Mouse (Mus musculus) kidney, embryonic 16.5 days (tissue): ENCODE measurements at regions not wholly inside any gene's neighbourhood (a gene's known extent, or its start where the extent isn't known, plus 50 kb on each side); places are given as distances from the start of the nearest gene placed in this dataset.
A peak's percentile ranks its signal among the peaks of the same experiment; 100 is the strongest.

ENCODE experiments used
- ATAC-seq: fragments of 200-750 bp; cut with Nextera tagmentation; 2 replicates; pipeline ENCODE4 v1.8.0; 2017; ENCODE audit warnings: moderate TSS enrichment; ENCODE audit not compliant: low FRiP score, low TSS enrichment
- H3K27ac ChIP-seq: fragments of 300-500 bp; sonication (generic); 2 replicates; pipeline ENCODE4 v1.5.1; 2014; ENCODE audit warnings: low read length
- H3K27me3 ChIP-seq: fragments of 300-500 bp; sonication (generic); 2 replicates; pipeline ENCODE4 v1.6.1; 2014; ENCODE audit warnings: low read length, control low read depth, mixed read lengths; ENCODE audit not compliant: insufficient read depth
- H3K36me3 ChIP-seq: fragments of 300-500 bp; sonication (generic); 2 replicates; pipeline ENCODE4 v1.6.1; 2014; ENCODE audit warnings: low read length, control low read depth, mixed read lengths; ENCODE audit not compliant: insufficient read depth
- H3K4me1 ChIP-seq: fragments of 300-500 bp; sonication (generic); 2 replicates; pipeline ENCODE4 v1.6.1; 2014; ENCODE audit warnings: low read length, control low read depth, mixed read lengths; ENCODE audit not compliant: insufficient read depth
- H3K4me2 ChIP-seq: fragments of 300-500 bp; sonication (generic); replicated peaks from 2 replicates; pipeline ENCODE4 v1.6.1; 2014; ENCODE audit warnings: low read depth, low read length
- H3K4me3 ChIP-seq: fragments of 300-500 bp; sonication (generic); 2 replicates; pipeline ENCODE4 v1.5.1; 2014; ENCODE audit warnings: mild to moderate bottlenecking, low read length
- H3K9ac ChIP-seq: fragments of 300-500 bp; sonication (generic); replicated peaks from 2 replicates; pipeline ENCODE4 v1.6.1; 2014; ENCODE audit warnings: low read length
- H3K9me3 ChIP-seq: fragments of 300-500 bp; sonication (generic); 2 replicates; pipeline ENCODE4 v1.6.1; 2016; ENCODE audit warnings: low read length, control low read depth
- WGBS: fragments of 180-500 bp; shearing (Covaris S2); extraction: QIAGEN DNeasy Blood & Tissue Kit; methylation state at CpG from one replicate; pipeline ENCODE4 v1.1.7; 2014; 5-methylcytosine and 5-hydroxymethylcytosine counted together

DNA sequence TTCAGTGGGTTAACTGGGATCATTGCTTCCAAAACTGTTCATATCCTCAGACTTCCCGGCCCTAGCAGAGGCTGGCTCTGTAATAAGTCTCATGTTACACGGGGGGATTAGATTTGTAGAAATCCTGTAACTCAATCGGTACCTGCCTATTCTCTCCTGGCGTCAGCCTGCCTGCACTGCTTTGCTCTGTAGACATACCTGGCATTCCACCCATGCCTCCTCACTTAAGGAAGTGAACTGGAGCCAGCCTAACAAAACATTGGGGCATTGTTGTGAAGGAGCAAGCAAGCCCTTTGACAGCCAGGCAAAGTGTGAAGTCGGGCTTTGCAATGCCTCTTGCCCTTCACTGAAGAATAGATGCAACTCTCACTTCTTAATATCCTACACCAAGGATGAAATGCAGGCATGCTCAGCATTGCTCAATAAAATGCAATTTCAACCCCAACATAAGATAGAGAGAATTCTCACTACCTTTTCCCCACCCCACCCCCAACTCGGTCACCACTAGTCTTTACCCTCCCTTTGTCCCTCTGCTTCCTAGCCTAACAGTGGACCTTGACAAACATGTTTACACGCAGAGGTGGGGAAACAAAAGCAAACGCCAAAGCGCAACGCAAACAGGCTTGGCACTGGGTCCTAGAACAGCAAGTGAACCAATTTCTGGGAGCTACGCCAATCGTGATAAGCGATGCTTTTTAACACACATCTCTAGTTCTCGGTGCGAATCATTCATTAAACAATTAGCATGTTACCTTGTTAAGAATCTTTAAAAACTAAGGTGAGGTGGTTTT, 133.9 kb upstream of the Isl1 start:
- Histone ChIP-seq H3K9ac (no peak overlapping the region), H3K27ac (no peak overlapping the region), H3K4me3 (no peak overlapping the region), H3K4me1 (no peaks in the 10 kb centered on the region), H3K9me3 (no peaks in the 10 kb centered on the region), H3K36me3 (no peaks in the 10 kb centered on the region), H3K4me2 (no peak overlapping the region), H3K27me3 (no peaks in the 10 kb centered on the region)
- peak; percentile 73 for ATAC-seq
- WGBS, result 47% methylated on average over 15 of the region's 15 CpGs

DNA sequence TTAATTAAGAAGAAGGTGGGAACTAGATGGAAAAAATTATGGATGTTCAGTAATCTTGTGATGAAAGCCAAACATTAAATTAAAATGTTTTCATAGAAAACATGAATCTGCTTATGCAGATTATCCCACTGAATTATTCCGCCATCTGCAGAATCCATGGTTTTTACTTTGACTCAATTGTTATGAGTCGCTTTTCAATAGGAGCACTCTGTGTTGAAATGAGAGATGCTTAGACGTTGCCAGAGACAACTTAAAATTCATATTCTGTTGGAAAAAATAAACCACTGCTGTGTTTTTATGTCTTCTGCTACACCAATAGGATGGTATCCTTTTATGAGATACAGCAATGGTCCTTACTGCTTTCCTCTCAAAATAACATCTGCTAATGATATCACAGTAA, 108.3 kb upstream of the Isl1 start:
- ATAC-seq, result no peak
- H3K4me3 ChIP-seq, result no peak overlapping the region
- WGBS, result 82% methylated on average over 3 of the region's 3 CpGs

DNA sequence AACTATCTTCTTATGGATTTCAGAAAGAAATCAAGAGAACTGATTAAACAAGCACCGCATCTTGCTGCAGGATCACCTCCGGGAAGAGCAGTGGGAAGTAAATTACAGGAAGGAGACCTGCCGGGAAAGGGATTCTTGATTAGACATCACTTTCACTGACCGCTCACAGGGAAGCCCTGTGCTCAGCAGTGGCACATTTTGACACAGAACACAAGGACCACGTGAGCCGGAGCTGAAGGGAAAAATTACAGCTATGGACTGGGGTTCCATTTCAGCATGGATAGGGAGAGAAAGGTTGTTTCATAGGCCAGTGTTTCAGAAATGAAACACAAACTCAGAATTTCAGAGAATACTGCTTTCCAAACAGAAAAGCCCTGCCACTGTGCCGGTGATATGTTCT, 105.0 kb upstream of the Isl1 start:
- H3K27me3 ChIP-seq, result no peaks in the 10 kb centered on the region
- H3K36me3 ChIP-seq, result no peaks in the 10 kb centered on the region
- no peaks in the 10 kb centered on the region for H3K9me3 ChIP-seq
- WGBS, result 60% methylated on average over 7 of the region's 7 CpGs
- ATAC-seq, result no peak
- H3K4me2 ChIP-seq, result no peak overlapping the region
- H3K4me3 ChIP-seq, result no peak overlapping the region
- no peaks in the 10 kb centered on the region for H3K4me1 ChIP-seq
- H3K9ac ChIP-seq, result no peak overlapping the region
- H3K27ac ChIP-seq, result no peak overlapping the region

More for the DNA sequence above, 108.3 kb upstream of the Isl1 start:
- no peaks in the 10 kb centered on the region for H3K27me3 ChIP-seq
- H3K27ac ChIP-seq, result no peak overlapping the region
- no peaks in the 10 kb centered on the region for H3K9me3 ChIP-seq
- no peak overlapping the region for H3K4me2 ChIP-seq
- H3K4me1 ChIP-seq, result no peaks in the 10 kb centered on the region
- H3K36me3 ChIP-seq, result no peaks in the 10 kb centered on the region
- no peak overlapping the region for H3K9ac ChIP-seq

DNA sequence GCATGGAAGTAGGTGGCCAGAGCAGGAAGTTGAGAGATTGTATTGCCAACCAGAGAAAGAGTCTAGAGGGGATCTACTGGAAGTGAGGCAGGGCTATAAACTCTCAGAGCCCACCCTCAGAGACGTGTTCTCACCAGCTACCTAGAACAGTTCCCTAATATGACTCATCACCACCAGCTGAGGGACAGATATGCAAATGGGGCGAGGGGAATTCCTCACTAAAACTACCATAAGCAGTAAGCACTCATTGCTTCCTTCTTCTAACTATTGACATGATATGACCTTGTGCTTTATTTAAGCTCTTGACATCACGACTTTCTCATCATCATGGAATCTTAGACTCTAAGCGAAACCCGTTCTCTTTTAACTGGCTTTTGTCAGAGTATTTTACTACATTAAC, 101.2 kb upstream of the Isl1 start:
- H3K9me3 ChIP-seq, result no peaks in the 10 kb centered on the region
- H3K4me2 ChIP-seq, result no peak overlapping the region
- no peaks in the 10 kb centered on the region for H3K36me3 ChIP-seq
- no peak overlapping the region for H3K9ac ChIP-seq
- no peaks in the 10 kb centered on the region for H3K4me1 ChIP-seq
- no peak overlapping the region for H3K27ac ChIP-seq
- no peak overlapping the region for H3K4me3 ChIP-seq
- no peaks in the 10 kb centered on the region for H3K27me3 ChIP-seq
- WGBS, result 71% methylated on average over 5 of the region's 5 CpGs
- ATAC-seq, result no peak
